18 mouse cellular contexts compared by ENCODE assay signal in genomic region chr9:65073555-65073954, GRCm38 (mm10). TPM values are rescaled to one million over a fixed set of nuclear protein-coding genes. Genes with fewer than 3 reads are reported as not detected.
DNase-seq lines count a peak whose midpoint lies in the region; ATAC-seq and TF ChIP-seq lines count a peak whose summit lies in the region.
"Had no signal": no experiment of that assay in that cellular context is flagged by ENCODE, and none has a peak within 500 bp of the region (broad histone marks: within the 10 kb centered on the region; RNA-seq: fewer than 3 reads in every experiment).

No protein-coding gene starts in this region.

- peak; percentile 19; the same call in 1 of the 2 replicates for ATAC-seq in limb, embryonic 13.5 days (ENCODE audit: low FRiP score, low read depth)
- ATAC-seq: forebrain, embryonic 15.5 days; intestine, embryonic 15.5 days had no signal

- 61% methylated on average over 9 of the region's 9 CpGs for WGBS in limb, embryonic 13.5 days
- 84% methylated on average over 9 of the region's 9 CpGs for WGBS in limb, embryonic 10.5 days

- no peaks in the 10 kb centered on the region for H3K79me2 ChIP-seq in CH12.LX (replicated peaks; ENCODE audit: control insufficient read depth, extremely low read depth, insufficient read depth, poor library complexity, severe bottlenecking)

- dilution Hi-C loops in CH12.LX (cut with MboI; ENCODE audit: extremely low pct_ligation_motif_present, extremely low pct_unique_long_range_greater_than_20kb, low sequenced_read_pairs): no loop called here

- no peak for TF ChIP-seq POLR2A in CH12.LX (IDR thresholded peaks at IDR 0.05; ENCODE audit: low read depth, low read length)

- no peak overlapping the region for H3K4me2 ChIP-seq in limb, embryonic 13.5 days (replicated peaks)
- no peak overlapping the region for H3K4me2 ChIP-seq in CH12.LX (ENCODE audit: insufficient read depth, low read depth, poor library complexity, severe bottlenecking)
- H3K4me2 ChIP-seq: forebrain, embryonic 15.5 days; intestine, embryonic 15.5 days; kidney, embryonic 15.5 days had no signal

- no peaks in the 10 kb centered on the region for H3K9me3 ChIP-seq in limb, embryonic 13.5 days
- H3K9me3 ChIP-seq in limb, embryonic 10.5 days (replicated peaks): no peaks in the 10 kb centered on the region
- H3K9me3 ChIP-seq in CH12.LX (replicated peaks; ENCODE audit: low read length): no peaks in the 10 kb centered on the region
- H3K9me3 ChIP-seq: forebrain, embryonic 15.5 days; intestine, embryonic 15.5 days; kidney, embryonic 15.5 days had no signal

- no peak overlapping the region for H3K9ac ChIP-seq in limb, embryonic 13.5 days
- no peak overlapping the region for H3K9ac ChIP-seq in CH12.LX (ENCODE audit: insufficient read depth, low read depth)
- H3K9ac ChIP-seq: forebrain, embryonic 15.5 days; intestine, embryonic 15.5 days; kidney, embryonic 15.5 days had no signal

- in situ Hi-C loops in CH12.LX (cut with MboI; ENCODE audit: low pct_ligation_motif_present, low pct_unique_long_range_greater_than_20kb, low sequenced_read_pairs): no loop called here

- DNase-seq in embryo, embryonic 10 days (ENCODE audit: low spot score): peak; percentile 16
- no peak for DNase-seq in embryo, embryonic 9.5 days (ENCODE audit: extremely low spot score)
- DNase-seq in limb, embryonic 10.5 days (ENCODE audit: low spot score): no peak
- peak; percentile 34 for DNase-seq in CH12.LX (ENCODE audit: extremely low read depth)
- peak; percentile 27 for DNase-seq in mesoderm, embryonic 11.5 days (ENCODE audit: low read depth, low spot score)
- no peak for DNase-seq in right cerebral cortex, postnatal 14 days
- no peak for DNase-seq in right cerebral cortex, postnatal 25 days
- DNase-seq: adrenal gland, adult 2 months; cerebellum, adult 11-12 months; cerebellum, postnatal 25 days; heart, postnatal 4 days; lung, adult 18-20 months; right cerebral cortex, adult 18-20 months had no signal

- TF ChIP-seq RAD21 in CH12.LX (IDR thresholded peaks at IDR 0.05; ENCODE audit: low read depth, low read length): no peak

- H3K27me3 ChIP-seq in limb, embryonic 13.5 days: no peaks in the 10 kb centered on the region
- H3K27me3 ChIP-seq in limb, embryonic 10.5 days (ENCODE audit: low read depth, poor library complexity, severe bottlenecking): no peaks in the 10 kb centered on the region
- H3K27me3 ChIP-seq in CH12.LX (replicated peaks): no peaks in the 10 kb centered on the region
- H3K27me3 ChIP-seq: forebrain, embryonic 15.5 days; intestine, embryonic 15.5 days; kidney, embryonic 15.5 days had no signal

- H3K4me3 ChIP-seq in limb, embryonic 13.5 days: no peak overlapping the region
- H3K4me3 ChIP-seq in limb, embryonic 10.5 days: no peak overlapping the region
- no peak overlapping the region for H3K4me3 ChIP-seq in CH12.LX (replicated peaks in 1 of 3; ENCODE audit: low read depth in 2 of 3, low read length in 2 of 3, poor library complexity in 1 of 3)
- H3K4me3 ChIP-seq: forebrain, embryonic 15.5 days; intestine, embryonic 15.5 days; kidney, embryonic 15.5 days had no signal

- peaks cover 86% of the 10 kb centered on the region for H3K36me3 ChIP-seq in limb, embryonic 13.5 days
- H3K36me3 ChIP-seq in limb, embryonic 10.5 days: peaks cover 97% of the 10 kb centered on the region
- H3K36me3 ChIP-seq in CH12.LX (replicated peaks in 1 of 2; ENCODE audit: control insufficient read depth in 1 of 2, insufficient read depth in 1 of 2, low read length in 1 of 2): peaks cover 39 to 67% of the 10 kb centered on the region in 2 experiments

- no peaks in the 10 kb centered on the region for H3K4me1 ChIP-seq in limb, embryonic 13.5 days
- H3K4me1 ChIP-seq in limb, embryonic 10.5 days: no peaks in the 10 kb centered on the region
- H3K4me1 ChIP-seq in CH12.LX (ENCODE audit: control insufficient read depth in 1 of 2, insufficient read depth in 2 of 2): peaks cover 7 to 53% of the 10 kb centered on the region in 2 experiments; a peak in 3 of 4 replicates
- H3K4me1 ChIP-seq: forebrain, embryonic 15.5 days; intestine, embryonic 15.5 days; kidney, embryonic 15.5 days had no signal

- no peak for TF ChIP-seq CTCF in CH12.LX (conservative IDR thresholded peaks at IDR 0.05 in 1 of 2, IDR thresholded peaks at IDR 0.05 in 1 of 2; ENCODE audit: low read depth in 2 of 2, low read length in 2 of 2)

- H3K27ac ChIP-seq in limb, embryonic 13.5 days: no peak overlapping the region
- H3K27ac ChIP-seq in limb, embryonic 10.5 days: no peak overlapping the region
- H3K27ac ChIP-seq in CH12.LX (ENCODE audit: insufficient read depth, low read depth): peak overlapping the region; percentile 11; the same call in 1 of the 2 replicates
- H3K27ac ChIP-seq: forebrain, embryonic 15.5 days; intestine, embryonic 15.5 days; kidney, embryonic 15.5 days had no signal

- TF ChIP-seq EP300 in CH12.LX (IDR thresholded peaks at IDR 0.05; ENCODE audit: low read length): no peak

TF ChIP-seq in CH12.LX, 34 proteins besides CTCF, POLR2A, EP300 and RAD21:
- no peak for TF ChIP-seq CHD2 (IDR thresholded peaks at IDR 0.05; ENCODE audit: low read length)
- no peak for TF ChIP-seq ELF1 (IDR thresholded peaks at IDR 0.05; ENCODE audit: low read depth, low read length)
- no peak for TF ChIP-seq JUN (IDR thresholded peaks at IDR 0.05; ENCODE audit: insufficient read depth, low read depth, low read length)
- TF ChIP-seq MEF2A (IDR thresholded peaks at IDR 0.05; ENCODE audit: borderline replicate concordance, low read depth, low read length): no peak
- no peak for TF ChIP-seq GABPA (IDR thresholded peaks at IDR 0.05; ENCODE audit: insufficient replicate concordance, low read depth, low read length)
- no peak for TF ChIP-seq SMC3 (IDR thresholded peaks at IDR 0.05; ENCODE audit: low read depth, low read length)
- TF ChIP-seq TCF12 (IDR thresholded peaks at IDR 0.05; ENCODE audit: low read depth, low read length): no peak
- no peak for TF ChIP-seq IRF4 (IDR thresholded peaks at IDR 0.05; ENCODE audit: low read depth, low read length)
- no peak for TF ChIP-seq USF1 (IDR thresholded peaks at IDR 0.05; ENCODE audit: low read depth, low read length)
- TF ChIP-seq SIN3A (IDR thresholded peaks at IDR 0.05; ENCODE audit: low read length): no peak
- TF ChIP-seq ZKSCAN1 (IDR thresholded peaks at IDR 0.05; ENCODE audit: borderline replicate concordance, low read depth, low read length): no peak
- TF ChIP-seq ZNF384 (IDR thresholded peaks at IDR 0.05; ENCODE audit: low read depth, low read length): no peak
- no peak for TF ChIP-seq MYC (IDR thresholded peaks at IDR 0.05; ENCODE audit: low read depth, low read length)
- TF ChIP-seq BHLHE40 (IDR thresholded peaks at IDR 0.05; ENCODE audit: low read depth, low read length): no peak

RNA-seq across cellular contexts. Expression of gene Igdcc4, which starts 27.7 kb away (rescaled TPM):
- polyA plus RNA-seq in limb, embryonic 13.5 days (2015; fragmentation: Nextera tagmentation; extraction: Ambion mirVana): 24.7 and 27.6 TPM in 2 replicates
- 11.1 and 11.2 TPM in 2 replicates for polyA plus RNA-seq in limb, embryonic 10.5 days (2016; fragmentation: Nextera tagmentation; extraction: Ambion mirVana)
- 0.04 and 0.13 TPM in 2 replicates for total RNA-seq in CH12.LX (2012; rRNA removed)
- not detected in 2 replicates for total RNA-seq in CH12.LX (2014; rRNA removed)
- polyA plus RNA-seq in CH12.LX (2012; ENCODE audit: insufficient read length, low read depth): 0.11 and 0.23 TPM in 2 replicates
- total RNA-seq: neutrophil, adult 5-6 weeks had no signal

RNA-seq across cellular contexts. Expression of gene Dpp8, which starts 41.3 kb away (rescaled TPM):
- 32.5 and 37.0 TPM in 2 replicates for polyA plus RNA-seq in limb, embryonic 13.5 days (2015; fragmentation: Nextera tagmentation; extraction: Ambion mirVana)
- 36.7 and 43.3 TPM in 2 replicates for polyA plus RNA-seq in limb, embryonic 10.5 days (2016; fragmentation: Nextera tagmentation; extraction: Ambion mirVana)
- total RNA-seq in CH12.LX (2012; rRNA removed): 35.3 and 36.0 TPM in 2 replicates
- 39.9 and 44.0 TPM in 2 replicates for total RNA-seq in CH12.LX (2014; rRNA removed)
- polyA plus RNA-seq in CH12.LX (2012; ENCODE audit: insufficient read length, low read depth): 41.8 and 53.2 TPM in 2 replicates

RNA-seq across cellular contexts. Expression of gene Hacd3, which starts 52.1 kb away (rescaled TPM):
- polyA plus RNA-seq in limb, embryonic 13.5 days (2015; fragmentation: Nextera tagmentation; extraction: Ambion mirVana): 92.7 and 97.3 TPM in 2 replicates
- polyA plus RNA-seq in limb, embryonic 10.5 days (2016; fragmentation: Nextera tagmentation; extraction: Ambion mirVana): 99.9 and 105 TPM in 2 replicates
- 30.4 and 36.5 TPM in 2 replicates for total RNA-seq in CH12.LX (2012; rRNA removed)
- 68.7 and 72.7 TPM in 2 replicates for total RNA-seq in CH12.LX (2014; rRNA removed)
- 36.9 and 41.5 TPM in 2 replicates for polyA plus RNA-seq in CH12.LX (2012; ENCODE audit: insufficient read length, low read depth)

Comparison
In these comparisons a context has a peak if more than half of its experiments do, and no peak if none do; other contexts are left out.
1. DNase-seq: peak in embryo, embryonic 10 days (single experiment), CH12.LX (single experiment) and mesoderm, embryonic 11.5 days (single experiment); none in embryo, embryonic 9.5 days (single experiment), limb, embryonic 10.5 days (single experiment), right cerebral cortex, postnatal 14 days (single experiment) and right cerebral cortex, postnatal 25 days (single experiment).